Mouse (Mus musculus) liver, embryonic 14.5 days (tissue): Measurements from ENCODE around the gene Ptprd.

Experiments used
- CTCF ChIP-seq: IDR thresholded peaks from 2 replicates; pipeline ENCODE4 v1.5.1; 2016; ENCODE audit warnings: antibody characterized with exemption, low read depth, control low read depth
- EP300 ChIP-seq: IDR thresholded peaks from 2 replicates; pipeline ENCODE4 v1.6.1; 2016; ENCODE audit warnings: antibody characterized with exemption, low read depth

GRCm38 (mm10) chr4:76419641-76420040 lies 1792.1 kb downstream of the Ptprd start:
- TF ChIP-seq CTCF (no peak), EP300 (no peak)
